Mouse (Mus musculus): ENCODE data around the gene Islr2. TPM values are rescaled to one million over a fixed set of nuclear protein-coding genes. Genes with fewer than 3 reads are reported as not detected.

Islr2 gene
- total RNA-seq, 2 experiments from 2014 or later: 0.23 to 0.42 TPM

DNA sequence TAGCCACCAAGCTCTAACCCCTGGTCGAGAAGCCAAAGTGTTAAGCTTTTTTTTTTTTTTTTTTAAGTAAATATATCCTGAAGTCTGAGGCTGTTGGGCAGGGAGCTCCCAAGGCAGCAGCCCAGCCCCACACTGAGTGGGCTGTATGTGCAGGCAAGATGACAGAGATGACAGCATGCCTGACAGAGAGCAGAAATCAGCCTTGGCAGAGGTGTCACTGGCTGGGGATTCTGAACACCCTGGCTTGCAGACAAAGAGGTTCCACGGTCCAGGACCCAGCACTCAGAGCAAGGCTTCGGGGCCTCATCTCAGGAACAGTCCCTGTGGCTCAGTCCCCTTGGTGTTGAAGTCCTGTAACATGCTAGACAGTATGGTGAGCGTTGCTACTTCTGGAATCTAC lies 44.3 kb downstream of the Islr2 start:
- no peak for ATAC-seq (replicated peaks; ENCODE audit: low FRiP score, poor library complexity, severe bottlenecking)

GRCm38 (mm10) chr9:58158541-58159311 lies 45.4 kb downstream of the Islr2 start:
- ATAC-seq (replicated peaks; ENCODE audit: low FRiP score, poor library complexity, severe bottlenecking): no peak

GRCm38 (mm10) chr9:58157838-58158237 lies 46.3 kb downstream of the Islr2 start:
- ATAC-seq (replicated peaks; ENCODE audit: low FRiP score, poor library complexity, severe bottlenecking): no peak

DNA sequence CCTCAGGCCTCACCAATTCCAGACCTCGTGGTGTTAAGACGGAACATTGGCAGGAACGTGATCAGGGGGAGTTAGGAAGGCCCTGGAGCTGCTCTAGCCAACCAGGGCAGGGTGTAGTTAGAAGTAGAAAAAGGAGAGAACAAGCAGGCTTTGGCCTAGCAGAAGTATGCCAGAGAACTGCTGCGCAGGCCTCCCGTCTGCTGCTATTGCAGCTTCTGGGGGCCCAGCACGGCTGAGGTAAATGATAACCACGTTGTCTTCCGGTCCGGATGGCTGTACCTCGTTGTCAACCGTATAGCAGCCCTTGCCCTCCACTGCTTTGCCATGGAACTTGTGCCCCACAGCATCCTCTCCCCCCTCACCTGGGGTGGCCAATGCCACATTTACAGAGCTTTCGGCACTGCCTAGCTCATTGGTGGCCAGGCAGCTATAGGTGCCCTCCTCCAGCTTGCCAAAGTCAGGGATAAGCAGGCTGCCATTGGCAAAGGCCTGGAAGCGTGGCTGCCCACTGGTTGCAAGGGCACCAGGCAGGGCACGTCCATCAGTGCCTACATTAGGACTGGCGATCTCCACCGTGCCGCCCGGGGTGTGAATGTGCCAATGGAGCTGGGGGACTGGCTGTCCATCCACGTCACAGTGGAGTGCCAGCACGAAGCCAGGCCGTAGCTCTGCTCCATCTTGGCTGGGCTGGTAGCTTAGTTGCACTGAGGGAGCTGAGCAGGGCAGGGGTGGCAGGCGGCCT lies 47.1 kb downstream of the Islr2 start:
- no peak for ATAC-seq (replicated peaks; ENCODE audit: low FRiP score, poor library complexity, severe bottlenecking)

DNA sequence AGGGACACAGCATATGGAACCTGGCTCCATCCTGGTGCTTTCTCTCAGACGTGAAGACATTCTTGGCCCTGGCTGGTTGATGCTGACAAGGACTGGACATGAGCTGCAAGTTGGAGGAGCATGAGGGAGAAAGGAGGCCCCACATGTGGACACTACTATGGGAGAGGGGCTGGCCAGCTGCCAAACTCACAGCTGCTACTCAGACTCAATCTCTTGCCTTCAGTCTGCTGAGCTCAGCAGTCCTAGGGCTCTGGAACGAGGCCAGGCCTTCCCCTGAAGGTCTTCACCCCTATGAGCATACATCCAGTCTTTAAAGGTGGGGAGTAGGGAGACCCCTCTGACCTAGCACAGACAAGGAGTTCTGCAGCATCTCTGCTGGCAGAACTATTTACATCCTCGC lies 48.8 kb downstream of the Islr2 start:
- ATAC-seq (replicated peaks; ENCODE audit: low FRiP score, poor library complexity, severe bottlenecking): no peak

DNA sequence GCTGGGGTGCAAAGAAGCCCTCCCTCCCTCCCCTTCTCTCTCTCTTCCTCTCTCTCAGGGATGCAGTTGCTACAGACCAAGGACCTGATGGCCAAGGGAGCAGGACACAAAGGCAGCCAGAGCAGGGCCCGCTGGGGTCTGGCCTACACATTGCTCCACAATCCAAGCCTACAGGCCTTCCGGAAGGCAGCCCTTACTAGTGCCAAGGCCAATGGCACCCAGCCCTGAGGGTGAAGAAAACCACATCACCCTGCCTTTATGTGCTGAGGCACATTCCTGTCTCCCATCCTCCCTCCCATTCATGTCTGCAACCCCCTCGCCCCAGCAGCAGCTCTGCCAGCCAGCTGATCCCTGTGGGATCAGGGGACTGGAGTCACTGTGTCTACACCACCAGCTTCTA lies 51.0 kb downstream of the Islr2 start:
- ATAC-seq (replicated peaks; ENCODE audit: low FRiP score, poor library complexity, severe bottlenecking): no peak

- ATAC-seq (replicated peaks; ENCODE audit: low FRiP score, poor library complexity, severe bottlenecking): no peak
These were observed 53.3 kb downstream of the Islr2 start for GRCm38 (mm10) chr9:58150733-58151361.

GRCm38 (mm10) chr9:58148806-58149205 lies 55.3 kb downstream of the Islr2 start:
- ATAC-seq (replicated peaks; ENCODE audit: low FRiP score, poor library complexity, severe bottlenecking): no peak

Other genes starting within 250 kb of the Islr2 start
- gene Cyp11a1, start 197.9 kb downstream of the Islr2 start, total RNA-seq (2015; ENCODE audit: low replicate concordance): 5.0 TPM in 1 of 2 replicates, not detected in the other
- gene Cyp11a1, start 197.9 kb downstream of the Islr2 start, total RNA-seq (2017; ENCODE audit: low replicate concordance): 1.3 TPM in 1 of 2 replicates, not detected in the other
- not detected in 2 replicates for gene Stra6, start 140.5 kb downstream of the Islr2 start, total RNA-seq (2015; ENCODE audit: low replicate concordance)
- gene Stra6, start 140.5 kb downstream of the Islr2 start, total RNA-seq (2017; ENCODE audit: low replicate concordance): not detected in 2 replicates
- gene Ccdc33, start 85.5 kb downstream of the Islr2 start, total RNA-seq (2015; ENCODE audit: low replicate concordance): not detected in 2 replicates
- gene Ccdc33, start 85.5 kb downstream of the Islr2 start, total RNA-seq (2017; ENCODE audit: low replicate concordance): not detected in 2 replicates
- 0.72 TPM in 1 of 2 replicates, not detected in the other for gene Islr, start within 50 bp of the Islr2 start, total RNA-seq (2015; ENCODE audit: low replicate concordance)
- gene Islr, start within 50 bp of the Islr2 start, total RNA-seq (2017; ENCODE audit: low replicate concordance): 0.26 and 0.30 TPM in 2 replicates
- gene Pml, start 45.5 kb upstream of the Islr2 start, total RNA-seq (2015; ENCODE audit: low replicate concordance): 226 and 252 TPM in 2 replicates
- gene Pml, start 45.5 kb upstream of the Islr2 start, total RNA-seq (2017; ENCODE audit: low replicate concordance): 113 and 157 TPM in 2 replicates
- gene Stoml1, start 48.8 kb upstream of the Islr2 start, total RNA-seq (2015; ENCODE audit: low replicate concordance): 5.0 TPM in 1 of 2 replicates, not detected in the other
- 1.9 and 3.2 TPM in 2 replicates for gene Stoml1, start 48.8 kb upstream of the Islr2 start, total RNA-seq (2017; ENCODE audit: low replicate concordance)
- gene Loxl1, start 108.9 kb upstream of the Islr2 start, total RNA-seq (2015; ENCODE audit: low replicate concordance): not detected in 2 replicates
- 0.08 TPM in 1 of 2 replicates, not detected in the other for gene Loxl1, start 108.9 kb upstream of the Islr2 start, total RNA-seq (2017; ENCODE audit: low replicate concordance)
- not detected in 2 replicates for gene Tbc1d21, start 166.1 kb upstream of the Islr2 start, total RNA-seq (2015; ENCODE audit: low replicate concordance)
- gene Tbc1d21, start 166.1 kb upstream of the Islr2 start, total RNA-seq (2017; ENCODE audit: low replicate concordance): not detected in 2 replicates

All from erythroid progenitor cell, adult 5-6 weeks (primary cell).